Mouse (Mus musculus) ES-Bruce4 (cell line): ENCODE results near the gene Ankrd34b.

Source experiments
- CTCF ChIP-seq: IDR thresholded peaks from one replicate; pipeline ENCODE4 v1.8.1; 2011; ENCODE audit warnings: low read depth, low read length
- POLR2A ChIP-seq: IDR thresholded peaks from one replicate; pipeline ENCODE4 v1.8.1; 2011; ENCODE audit warnings: low read length; ENCODE audit not compliant: insufficient read depth

DNA sequence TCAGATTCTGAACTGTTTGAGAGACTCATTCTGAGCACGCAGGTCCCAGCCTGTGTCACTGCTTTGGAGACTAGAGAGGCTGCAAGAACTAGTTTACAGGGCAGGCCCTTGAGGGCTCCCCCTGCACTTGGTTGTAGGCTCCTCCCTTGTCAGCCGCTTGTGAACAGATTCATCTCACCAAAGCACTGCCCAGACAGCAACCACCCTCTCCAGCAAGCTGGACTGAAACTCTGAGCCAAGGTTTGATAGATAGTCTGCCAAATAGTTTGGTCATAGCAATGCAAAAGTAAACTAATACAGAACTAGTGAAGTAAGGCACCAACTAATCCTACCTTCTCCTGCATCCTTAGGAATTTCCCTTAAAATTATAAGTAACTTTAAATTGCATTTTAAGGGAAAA is 44.5 kb downstream of the Ankrd34b start:
- TF ChIP-seq CTCF = no peak
- TF ChIP-seq POLR2A = no peak
